Mouse (Mus musculus): ENCODE measurements at regions not wholly inside any gene's neighbourhood (a gene's known extent, or its start where the extent isn't known, plus 50 kb on each side); places are given as distances from the start of the nearest gene placed in this dataset.
"Not testable (repeated sequence)": the region's sequence is repeated elsewhere in the genome, so short reads cannot be mapped to it uniquely, and the experiment has no call there.

DNA sequence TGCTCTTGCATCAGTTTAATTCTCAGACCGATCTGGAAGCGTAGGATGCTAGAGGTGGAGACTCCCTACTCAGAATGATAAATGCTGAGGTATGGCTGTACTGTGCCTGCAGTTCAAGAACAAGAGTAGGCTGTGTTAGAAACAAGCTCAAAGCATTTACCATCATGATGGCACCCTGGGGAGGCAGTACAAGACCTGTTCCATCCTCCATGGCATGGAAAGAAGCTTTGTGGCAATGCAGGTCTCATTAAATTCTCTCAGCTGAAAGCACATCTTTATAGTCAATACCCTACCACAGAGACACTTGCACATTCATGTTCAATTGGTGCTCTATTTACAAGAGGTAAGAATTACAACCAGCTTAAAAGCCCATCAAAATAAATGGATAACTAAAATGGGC is 209.5 kb downstream of the Tbl1xr1 start:
- no peak for ATAC-seq (ENCODE audit: low FRiP score)
- no peak overlapping the region for H3K27ac ChIP-seq
- H3K9ac ChIP-seq = no peak overlapping the region
- no peaks in the 10 kb centered on the region for H3K4me1 ChIP-seq (replicated peaks; ENCODE audit: control insufficient read depth, insufficient read depth, low read length)
- H3K4me2 ChIP-seq (replicated peaks) = no peak overlapping the region
- DNase-seq (ENCODE audit: low spot score) = no peak
- 95% methylated on average over 2 of the region's 2 CpGs for WGBS
- no peak overlapping the region for H3K4me3 ChIP-seq (replicated peaks; ENCODE audit: low read length)
- H3K9me3 ChIP-seq (ENCODE audit: control insufficient read depth, low read length) = no peaks in the 10 kb centered on the region
- H3K36me3 ChIP-seq (replicated peaks; ENCODE audit: control insufficient read depth, insufficient read depth) = no peaks in the 10 kb centered on the region
- H3K27me3 ChIP-seq (ENCODE audit: control insufficient read depth, insufficient read depth, low read length) = no peaks in the 10 kb centered on the region

DNA sequence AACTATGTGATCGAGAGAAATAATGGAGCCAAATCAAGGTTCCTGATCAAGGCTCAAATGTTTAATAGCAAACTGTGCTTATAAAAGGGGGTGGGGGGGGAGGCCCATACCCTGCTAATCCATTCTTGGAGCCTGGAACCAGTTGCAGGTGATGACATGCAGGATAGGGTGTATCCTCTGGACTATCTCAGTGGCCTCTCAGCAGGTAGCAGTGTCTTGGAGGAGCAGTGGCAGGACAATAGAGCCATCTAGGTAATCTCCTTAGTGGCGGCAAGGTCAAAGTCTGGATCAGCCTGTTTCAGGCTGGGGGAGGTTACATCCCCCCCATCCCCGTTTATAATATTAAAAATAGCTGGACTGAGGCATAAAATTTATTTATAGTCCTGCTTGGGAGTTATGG is 217.0 kb downstream of the Tbl1xr1 start:
- no peak overlapping the region for H3K4me3 ChIP-seq (replicated peaks; ENCODE audit: low read length)
- no peaks in the 10 kb centered on the region for H3K27me3 ChIP-seq (ENCODE audit: control insufficient read depth, insufficient read depth, low read length)
- no peaks in the 10 kb centered on the region for H3K36me3 ChIP-seq (replicated peaks; ENCODE audit: control insufficient read depth, insufficient read depth)
- no peak for ATAC-seq (ENCODE audit: low FRiP score)
- no peak overlapping the region for H3K9ac ChIP-seq
- no peak overlapping the region for H3K27ac ChIP-seq
- H3K9me3 ChIP-seq (ENCODE audit: control insufficient read depth, low read length) = no peaks in the 10 kb centered on the region; the same call in 1 of the 2 replicates
- no peaks in the 10 kb centered on the region for H3K4me1 ChIP-seq (replicated peaks; ENCODE audit: control insufficient read depth, insufficient read depth, low read length)
- no peak for DNase-seq (ENCODE audit: low spot score)
- H3K4me2 ChIP-seq (replicated peaks) = no peak overlapping the region
- WGBS = 87% methylated on average over 3 of the region's 3 CpGs

DNA sequence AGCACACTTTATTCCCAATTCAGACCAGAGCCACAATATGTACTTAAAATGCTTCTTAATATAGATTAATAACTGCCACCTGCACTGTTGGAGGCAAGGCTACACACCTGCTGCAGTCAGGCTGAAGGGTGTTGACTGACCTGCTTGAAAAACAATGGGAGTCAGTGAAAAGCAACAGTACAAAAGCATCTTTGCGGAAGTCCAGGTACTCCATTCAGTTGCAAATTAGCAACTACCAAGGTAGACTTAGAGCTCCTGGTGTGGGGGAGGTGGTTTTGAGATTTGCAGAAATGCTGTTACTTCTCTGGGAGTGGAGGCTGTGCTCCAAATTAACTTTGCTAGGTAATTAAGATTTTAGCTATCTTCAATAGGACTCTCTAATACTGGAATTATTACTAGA is 217.6 kb downstream of the Tbl1xr1 start:
- not testable (repeated sequence) for H3K27me3 ChIP-seq (ENCODE audit: control insufficient read depth, insufficient read depth, low read length); H3K36me3 ChIP-seq (replicated peaks; ENCODE audit: control insufficient read depth, insufficient read depth); ATAC-seq (ENCODE audit: low FRiP score); H3K4me2 ChIP-seq (replicated peaks); H3K4me3 ChIP-seq (replicated peaks; ENCODE audit: low read length); H3K27ac ChIP-seq; H3K9me3 ChIP-seq (ENCODE audit: control insufficient read depth, low read length); DNase-seq (ENCODE audit: low spot score); H3K9ac ChIP-seq; H3K4me1 ChIP-seq (replicated peaks; ENCODE audit: control insufficient read depth, insufficient read depth, low read length)
- WGBS = 100% methylated on average over 1 of the region's 1 CpGs

DNA sequence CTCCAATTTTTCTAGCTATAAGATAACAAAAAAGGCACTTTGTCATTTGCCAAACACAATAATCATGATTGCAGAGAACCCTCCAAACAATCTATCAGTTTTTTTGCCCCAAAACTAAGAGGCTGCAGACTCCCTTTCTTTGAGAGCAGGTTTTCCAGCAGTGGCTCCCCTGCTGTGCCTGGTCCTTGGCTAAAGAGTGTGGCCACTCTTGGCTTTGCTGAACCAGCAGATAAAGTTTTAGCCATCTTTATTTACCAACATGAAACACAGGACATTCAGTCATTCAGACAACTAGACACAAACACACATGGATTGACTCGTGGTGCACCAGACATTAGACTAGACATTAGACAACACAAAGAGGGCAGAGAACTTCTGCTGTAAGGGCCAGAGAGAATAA is 220.5 kb downstream of the Tbl1xr1 start:
- not testable (repeated sequence) for H3K27ac ChIP-seq; H3K27me3 ChIP-seq (ENCODE audit: control insufficient read depth, insufficient read depth, low read length); H3K9ac ChIP-seq; H3K4me3 ChIP-seq (replicated peaks; ENCODE audit: low read length); ATAC-seq (ENCODE audit: low FRiP score); H3K4me1 ChIP-seq (replicated peaks; ENCODE audit: control insufficient read depth, insufficient read depth, low read length); H3K36me3 ChIP-seq (replicated peaks; ENCODE audit: control insufficient read depth, insufficient read depth); H3K9me3 ChIP-seq (ENCODE audit: control insufficient read depth, low read length); DNase-seq (ENCODE audit: low spot score); H3K4me2 ChIP-seq (replicated peaks)
- 90% methylated on average over 1 of the region's 1 CpGs for WGBS

DNA sequence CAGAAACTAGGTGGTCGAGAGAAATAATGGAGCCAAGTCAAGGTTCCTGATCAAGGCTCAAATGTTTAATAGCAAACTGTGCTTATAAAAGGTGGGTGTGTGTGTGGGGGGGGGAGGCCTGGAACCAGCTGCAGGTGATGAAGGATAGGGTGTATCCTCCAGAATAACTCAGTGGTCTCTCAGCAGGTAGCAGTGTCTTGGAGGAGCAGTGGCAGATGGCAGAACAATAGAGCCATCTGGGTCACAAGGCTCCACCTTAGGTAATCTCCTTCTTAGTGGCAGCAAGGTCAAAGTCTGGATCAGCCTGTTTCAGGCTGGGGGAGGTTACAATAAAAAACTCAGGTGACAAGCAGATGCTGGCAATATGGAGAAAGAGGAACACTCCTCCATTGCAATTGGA is 221.4 kb downstream of the Tbl1xr1 start:
- WGBS = 79% methylated on average over 1 of the region's 1 CpGs
- not testable (repeated sequence) for ATAC-seq (ENCODE audit: low FRiP score); H3K9ac ChIP-seq

DNA sequence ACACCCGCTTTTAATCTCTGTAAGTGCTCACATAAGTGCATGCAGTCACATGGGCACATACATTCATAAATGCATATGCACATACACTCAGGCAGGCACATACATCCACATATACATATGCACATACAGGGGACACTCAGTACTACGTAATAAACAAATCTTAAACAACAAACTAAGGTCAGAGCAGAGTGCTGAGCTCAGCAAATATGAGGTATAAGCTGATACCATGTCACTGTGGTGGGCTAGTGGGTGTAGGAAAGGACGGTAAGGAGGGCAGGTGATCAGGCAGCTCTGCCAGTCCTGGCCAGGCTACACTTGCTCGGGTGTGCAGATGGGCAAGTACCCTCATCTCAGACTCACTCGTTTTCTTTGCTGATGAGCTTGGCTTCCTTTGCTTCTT is 224.1 kb downstream of the Tbl1xr1 start:
- no peak overlapping the region for H3K9ac ChIP-seq
- H3K4me1 ChIP-seq (replicated peaks; ENCODE audit: control insufficient read depth, insufficient read depth, low read length) = no peaks in the 10 kb centered on the region
- no peaks in the 10 kb centered on the region for H3K27me3 ChIP-seq (ENCODE audit: control insufficient read depth, insufficient read depth, low read length)
- H3K36me3 ChIP-seq (replicated peaks; ENCODE audit: control insufficient read depth, insufficient read depth) = no peaks in the 10 kb centered on the region
- 90% methylated on average over 5 of the region's 5 CpGs for WGBS
- DNase-seq (ENCODE audit: low spot score) = no peak
- H3K9me3 ChIP-seq (ENCODE audit: control insufficient read depth, low read length) = no peaks in the 10 kb centered on the region
- H3K4me2 ChIP-seq (replicated peaks) = no peak overlapping the region
- H3K4me3 ChIP-seq (replicated peaks; ENCODE audit: low read length) = no peak overlapping the region
- ATAC-seq (ENCODE audit: low FRiP score) = no peak
- no peak overlapping the region for H3K27ac ChIP-seq

More for the DNA sequence above, 221.4 kb downstream of the Tbl1xr1 start:
- H3K36me3 ChIP-seq (replicated peaks; ENCODE audit: control insufficient read depth, insufficient read depth); H3K4me1 ChIP-seq (replicated peaks; ENCODE audit: control insufficient read depth, insufficient read depth, low read length); H3K9me3 ChIP-seq (ENCODE audit: control insufficient read depth, low read length); H3K27ac ChIP-seq; H3K4me3 ChIP-seq (replicated peaks; ENCODE audit: low read length); H3K27me3 ChIP-seq (ENCODE audit: control insufficient read depth, insufficient read depth, low read length); H3K4me2 ChIP-seq (replicated peaks); DNase-seq (ENCODE audit: low spot score): not testable (repeated sequence)

DNA sequence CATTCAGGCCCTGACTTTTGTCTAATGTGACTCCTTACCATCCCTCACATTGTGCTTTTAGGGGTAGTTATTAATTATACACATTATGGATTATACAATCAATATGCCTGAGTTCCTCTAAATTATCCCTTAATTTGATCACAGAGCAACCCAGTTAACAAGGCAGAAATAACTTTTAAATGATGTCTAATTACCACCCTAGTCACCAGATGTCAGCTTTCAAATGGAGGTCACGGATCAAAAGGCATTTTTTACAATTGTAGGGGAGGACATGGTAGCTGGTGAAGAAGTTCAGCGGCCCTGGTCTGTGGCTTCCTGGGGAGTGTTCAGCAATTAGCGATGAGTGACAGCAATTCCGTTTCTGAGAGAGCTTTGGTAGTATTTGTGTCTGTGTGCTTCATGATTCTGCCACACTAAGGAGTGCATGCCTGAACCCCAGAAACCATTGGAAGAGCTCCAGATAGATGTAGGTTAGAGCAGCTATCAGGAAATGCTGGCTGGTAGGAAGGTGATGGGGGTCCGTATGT is 225.6 kb downstream of the Tbl1xr1 start:
- H3K27ac ChIP-seq = no peak overlapping the region
- no peaks in the 10 kb centered on the region for H3K36me3 ChIP-seq (replicated peaks; ENCODE audit: control insufficient read depth, insufficient read depth)
- H3K4me1 ChIP-seq (replicated peaks; ENCODE audit: control insufficient read depth, insufficient read depth, low read length) = no peaks in the 10 kb centered on the region
- DNase-seq (ENCODE audit: low spot score) (no peak), ATAC-seq (ENCODE audit: low FRiP score) (no peak)
- no peak overlapping the region for H3K9ac ChIP-seq
- H3K4me2 ChIP-seq (replicated peaks) = no peak overlapping the region
- no peak overlapping the region for H3K4me3 ChIP-seq (replicated peaks; ENCODE audit: low read length)
- no peaks in the 10 kb centered on the region for H3K9me3 ChIP-seq (ENCODE audit: control insufficient read depth, low read length)
- 49% methylated on average over 5 of the region's 5 CpGs for WGBS
- no peaks in the 10 kb centered on the region for H3K27me3 ChIP-seq (ENCODE audit: control insufficient read depth, insufficient read depth, low read length)

DNA sequence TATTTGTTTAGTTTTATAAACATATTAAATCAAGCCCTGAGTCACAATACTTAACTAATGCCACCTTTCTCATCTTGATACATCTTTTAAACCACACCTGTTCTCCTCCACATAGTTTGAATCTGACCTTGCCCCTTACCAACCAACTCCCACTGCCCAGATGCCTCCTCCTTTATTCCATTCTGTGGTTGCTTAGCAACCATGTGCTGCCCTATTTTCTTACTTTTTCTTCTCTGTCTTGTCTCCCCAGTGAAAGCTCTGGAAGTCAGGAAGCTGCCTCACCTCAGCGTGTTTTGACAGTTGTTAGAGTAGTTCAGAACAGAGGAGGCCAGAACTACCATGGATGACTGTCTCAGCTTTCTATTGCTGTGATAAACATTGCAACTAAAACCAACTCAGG is 227.7 kb downstream of the Tbl1xr1 start:
- Histone ChIP-seq H3K36me3 (replicated peaks; ENCODE audit: control insufficient read depth, insufficient read depth) (no peaks in the 10 kb centered on the region), H3K9me3 (ENCODE audit: control insufficient read depth, low read length) (no peaks in the 10 kb centered on the region), H3K9ac (no peak overlapping the region), H3K4me1 (replicated peaks; ENCODE audit: control insufficient read depth, insufficient read depth, low read length) (no peaks in the 10 kb centered on the region), H3K4me3 (replicated peaks; ENCODE audit: low read length) (no peak overlapping the region), H3K27ac (no peak overlapping the region), H3K27me3 (ENCODE audit: control insufficient read depth, insufficient read depth, low read length) (no peaks in the 10 kb centered on the region), H3K4me2 (replicated peaks) (no peak overlapping the region)
- ATAC-seq (ENCODE audit: low FRiP score) = no peak
- DNase-seq (ENCODE audit: low spot score) = no peak
- WGBS = 3% methylated on average over 1 of the region's 1 CpGs

DNA sequence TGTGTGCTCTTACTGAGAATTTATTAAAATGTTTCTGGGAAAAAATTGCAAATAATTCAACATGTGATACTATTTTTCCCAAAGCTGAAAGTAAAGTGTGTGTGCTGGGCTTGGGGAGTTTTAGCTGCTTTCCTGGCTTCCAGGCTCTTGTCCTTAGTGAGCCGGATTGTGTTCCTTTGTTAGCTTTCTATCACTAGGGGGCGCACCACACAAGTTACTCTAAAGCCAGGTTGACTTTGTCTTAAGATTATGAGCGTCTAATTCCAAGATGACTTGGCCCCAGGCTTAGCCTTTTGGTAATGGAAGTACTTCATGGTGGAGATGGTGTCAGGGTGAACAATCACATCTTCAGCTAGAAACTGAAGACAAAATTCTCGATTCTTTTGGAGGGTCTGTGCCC is 230.2 kb downstream of the Tbl1xr1 start:
- WGBS = 81% methylated on average over 4 of the region's 4 CpGs
- Histone ChIP-seq H3K9ac (no peak overlapping the region), H3K36me3 (replicated peaks; ENCODE audit: control insufficient read depth, insufficient read depth) (no peaks in the 10 kb centered on the region), H3K27me3 (ENCODE audit: control insufficient read depth, insufficient read depth, low read length) (no peaks in the 10 kb centered on the region), H3K27ac (no peak overlapping the region), H3K4me2 (replicated peaks) (no peak overlapping the region), H3K4me3 (replicated peaks; ENCODE audit: low read length) (no peak overlapping the region), H3K4me1 (replicated peaks; ENCODE audit: control insufficient read depth, insufficient read depth, low read length) (no peaks in the 10 kb centered on the region), H3K9me3 (ENCODE audit: control insufficient read depth, low read length) (no peaks in the 10 kb centered on the region)
- ATAC-seq (ENCODE audit: low FRiP score) (no peak), DNase-seq (ENCODE audit: low spot score) (no peak)

DNA sequence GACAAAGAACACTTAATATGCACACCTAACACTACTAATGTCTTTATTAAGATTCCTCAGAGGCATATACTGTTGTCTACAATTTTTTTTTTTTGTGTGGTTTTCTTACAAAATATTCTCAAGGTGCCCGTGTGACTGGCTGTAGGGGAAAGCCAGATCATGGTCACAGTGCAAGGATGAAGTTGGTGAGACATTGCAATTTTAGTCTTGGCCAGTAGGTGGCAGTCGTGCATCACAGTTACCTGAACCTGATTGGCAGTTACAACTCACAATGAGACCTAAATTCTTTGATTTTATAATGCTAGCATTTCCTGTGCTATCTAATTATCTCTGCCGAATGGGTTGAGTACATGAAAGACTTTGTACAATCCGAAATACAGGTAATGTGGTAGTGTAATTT is 232.5 kb downstream of the Tbl1xr1 start:
- DNase-seq (ENCODE audit: low spot score) (peak; percentile 92), ATAC-seq (ENCODE audit: low FRiP score) (peak; percentile 74)
- H3K27ac ChIP-seq = no peak overlapping the region
- H3K4me1 ChIP-seq (replicated peaks; ENCODE audit: control insufficient read depth, insufficient read depth, low read length) = no peaks in the 10 kb centered on the region
- H3K27me3 ChIP-seq (ENCODE audit: control insufficient read depth, insufficient read depth, low read length) = no peaks in the 10 kb centered on the region
- no peaks in the 10 kb centered on the region for H3K9me3 ChIP-seq (ENCODE audit: control insufficient read depth, low read length)
- H3K4me3 ChIP-seq (replicated peaks; ENCODE audit: low read length) = no peak overlapping the region
- H3K4me2 ChIP-seq (replicated peaks) = no peak overlapping the region
- H3K9ac ChIP-seq = no peak overlapping the region
- H3K36me3 ChIP-seq (replicated peaks; ENCODE audit: control insufficient read depth, insufficient read depth) = no peaks in the 10 kb centered on the region
- 11% methylated on average over 4 of the region's 4 CpGs for WGBS
